Mouse (Mus musculus) thymus, adult 2 months (tissue): ENCODE data around the gene Ube2d1.

Experiments
- CTCF ChIP-seq: fragments of 200-500 bp; IDR thresholded peaks from 2 replicates; pipeline ENCODE4 v1.5.1; 2012; ENCODE audit warnings: mild to moderate bottlenecking, control low read depth, low read length, moderate library complexity, borderline replicate concordance; ENCODE audit not compliant: control insufficient read depth, poor library complexity, insufficient read depth; ENCODE audit errors: extremely low read depth
- POLR2A ChIP-seq: fragments of 200-500 bp; IDR thresholded peaks from 2 replicates; pipeline ENCODE4 v1.6.1; 2012; ENCODE audit warnings: mild to moderate bottlenecking, low read length, control low read depth, moderate library complexity; ENCODE audit not compliant: control insufficient read depth, poor library complexity, insufficient read depth; ENCODE audit errors: extremely low read depth

- TF ChIP-seq POLR2A: no peak
- no peak for TF ChIP-seq CTCF
These were observed 47.3 kb upstream of the Ube2d1 start for GRCm38 (mm10) chr10:71332376-71332775.
